Mouse (Mus musculus) stomach, embryonic 15.5 days (tissue): Measurements from ENCODE around the gene Atf4. TPM values are rescaled to one million over a fixed set of nuclear protein-coding genes. Genes with fewer than 3 reads are reported as not detected.

ENCODE experiments used
- ATAC-seq: fragments of 200-750 bp; cut with Nextera tagmentation; 2 replicates; pipeline ENCODE4 v1.8.0; 2017; ENCODE audit warnings: low read depth, moderate number of reproducible peaks, moderate TSS enrichment; ENCODE audit not compliant: insufficient read depth, low FRiP score
- H3K27ac ChIP-seq: fragments of 300-500 bp; sonication (generic); 2 replicates; pipeline ENCODE4 v1.5.1; 2015; ENCODE audit warnings: mild to moderate bottlenecking, inconsistent platforms
- H3K27me3 ChIP-seq: fragments of 300-500 bp; sonication (generic); replicated peaks from 2 replicates; pipeline ENCODE4 v1.6.1; 2015; ENCODE audit warnings: inconsistent platforms
- H3K36me3 ChIP-seq: fragments of 300-500 bp; sonication (generic); 2 replicates; pipeline ENCODE4 v1.6.1; 2015; ENCODE audit warnings: inconsistent platforms
- H3K4me1 ChIP-seq: fragments of 300-500 bp; sonication (generic); 2 replicates; pipeline ENCODE4 v1.6.1; 2015; ENCODE audit warnings: inconsistent platforms
- H3K4me2 ChIP-seq: fragments of 300-500 bp; sonication (generic); 2 replicates; pipeline ENCODE4 v1.6.1; 2015; ENCODE audit warnings: mild to moderate bottlenecking, inconsistent platforms
- H3K4me3 ChIP-seq: fragments of 300-500 bp; sonication (generic); replicated peaks from 2 replicates; pipeline ENCODE4 v1.5.1; 2015; ENCODE audit warnings: inconsistent platforms
- H3K9ac ChIP-seq: fragments of 300-500 bp; sonication (generic); 2 replicates; pipeline ENCODE4 v1.6.1; 2015; ENCODE audit warnings: inconsistent platforms
- H3K9me3 ChIP-seq: fragments of 300-500 bp; sonication (generic); 2 replicates; pipeline ENCODE4 v1.6.1; 2016; ENCODE audit warnings: inconsistent platforms
- WGBS: fragments of 180-500 bp; shearing (Covaris S2); methylation state at CpG from one replicate; pipeline ENCODE4 v1.1.7; 2015; 5-methylcytosine and 5-hydroxymethylcytosine counted together
- polyA plus RNA-seq: library from polyadenylated mRNA; unstranded; fragments of >200 nt; fragmentation: Nextera tagmentation; extraction: Ambion mirVana; gene quantifications from 2 replicates; pipeline ENCODE4 v1.2.1, GENCODE M21; 2015

Atf4 gene
- 132 and 133 TPM in 2 replicates for polyA plus RNA-seq

DNA sequence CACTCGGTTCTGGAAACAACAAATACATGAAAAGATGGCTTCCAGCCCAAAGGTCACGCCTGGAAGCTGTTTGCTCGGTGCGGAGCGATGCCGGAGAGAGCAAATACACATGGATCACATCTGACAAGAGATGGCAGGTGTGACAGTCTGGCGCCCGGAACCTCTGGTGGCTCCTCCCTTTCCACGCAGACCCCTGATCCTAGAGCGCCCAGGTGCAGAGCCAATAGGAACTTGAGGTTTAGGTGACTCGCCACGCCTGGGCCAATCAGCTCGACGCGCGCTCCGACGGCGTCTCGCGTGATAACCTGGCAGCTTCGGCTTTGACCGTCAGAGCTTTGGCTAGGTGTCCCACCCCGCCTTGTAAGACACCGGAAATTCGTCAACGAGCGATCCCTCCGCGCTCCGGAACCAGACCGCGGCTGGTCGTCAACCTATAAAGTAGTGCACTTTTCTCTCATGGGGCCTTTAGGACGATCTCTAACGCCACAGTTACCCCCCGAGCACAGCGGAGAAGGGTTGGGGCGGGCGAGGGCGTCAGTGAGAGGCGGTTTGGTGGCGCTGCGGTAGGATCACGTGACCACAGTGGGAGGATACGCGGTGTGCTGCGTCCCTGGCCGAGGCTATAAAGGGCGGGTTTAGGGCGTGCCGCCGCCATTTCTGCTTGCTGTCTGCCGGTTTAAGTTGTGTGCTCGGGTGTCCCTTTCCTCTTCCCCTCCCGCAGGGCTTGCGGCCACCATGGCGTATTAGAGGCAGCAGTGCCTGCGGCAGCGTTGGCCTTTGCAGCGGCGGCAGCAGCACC, at the start of gene Atf4:
TSS of gene Atf4 (plus strand) at position 338 of the 799 bp plus-strand sequence.
- no peaks in the 10 kb centered on the region for H3K27me3 ChIP-seq
- H3K4me2 ChIP-seq: peak within 1 kb of the TSS; percentile 84
- peak; percentile 94 for ATAC-seq
- under 1% methylated on average over 62 of the region's 62 CpGs for WGBS
- H3K9ac ChIP-seq: peak within 1 kb of the TSS; percentile 100
- peaks cover 31% of the 10 kb centered on the region for H3K4me1 ChIP-seq
- H3K9me3 ChIP-seq: no peaks in the 10 kb centered on the region
- H3K27ac ChIP-seq: peak within 1 kb of the TSS; percentile 97
- peak within 1 kb of the TSS; percentile 97 for H3K4me3 ChIP-seq
- peaks cover 26% of the 10 kb centered on the region for H3K36me3 ChIP-seq

- Histone ChIP-seq H3K4me2 (no peak overlapping the region), H3K9ac (no peak overlapping the region), H3K27ac (no peak overlapping the region), H3K27me3 (no peaks in the 10 kb centered on the region), H3K4me1 (0 out of 2 replicates have a peak, but pooled peaks cover 3% of the 10 kb centered on the region), H3K4me3 (no peak overlapping the region), H3K36me3 (peaks cover 2% of the 10 kb centered on the region; the same call in 1 of the 2 replicates), H3K9me3 (no peaks in the 10 kb centered on the region)
- WGBS: 88% methylated on average over 3 of the region's 3 CpGs
- ATAC-seq: no peak
Observed at GRCm38 (mm10) chr15:80206057-80206565, 48.9 kb upstream of the Atf4 start.

DNA sequence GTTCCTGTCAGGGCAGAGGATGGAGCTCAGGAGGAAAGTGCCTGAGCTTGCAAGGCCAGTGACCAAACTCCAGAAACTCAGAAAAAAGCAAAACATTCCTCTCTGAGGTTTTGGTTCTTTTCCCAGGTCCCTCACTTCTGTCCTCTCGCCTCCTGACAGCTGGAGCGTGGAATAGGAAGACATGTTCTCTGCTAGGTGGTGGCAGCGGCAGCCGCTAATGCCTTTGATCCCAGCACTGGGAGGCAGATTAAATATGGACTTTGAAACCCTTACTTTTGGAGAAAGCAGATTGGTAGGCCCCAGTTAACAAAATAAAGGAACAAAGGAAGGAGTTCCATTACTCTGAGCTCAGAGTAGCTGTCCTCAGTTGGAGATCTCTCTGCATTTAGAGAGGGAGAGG, 46.5 kb upstream of the Atf4 start:
- peaks cover 16% of the 10 kb centered on the region; the same call in 1 of the 2 replicates for H3K36me3 ChIP-seq
- H3K27me3 ChIP-seq: no peaks in the 10 kb centered on the region
- H3K4me3 ChIP-seq: no peak overlapping the region
- H3K9ac ChIP-seq: no peak overlapping the region
- no peaks in the 10 kb centered on the region for H3K9me3 ChIP-seq
- H3K4me1 ChIP-seq: 0 out of 2 replicates have a peak, but pooled peaks cover 3% of the 10 kb centered on the region
- no peak overlapping the region for H3K4me2 ChIP-seq
- 0 out of 2 replicates have a peak, but pooled peaks have one; percentile 22 for ATAC-seq
- WGBS: 29% methylated on average over 4 of the region's 4 CpGs
- H3K27ac ChIP-seq: 0 out of 2 replicates have a peak overlapping the region, but pooled peaks have one; percentile 42

DNA sequence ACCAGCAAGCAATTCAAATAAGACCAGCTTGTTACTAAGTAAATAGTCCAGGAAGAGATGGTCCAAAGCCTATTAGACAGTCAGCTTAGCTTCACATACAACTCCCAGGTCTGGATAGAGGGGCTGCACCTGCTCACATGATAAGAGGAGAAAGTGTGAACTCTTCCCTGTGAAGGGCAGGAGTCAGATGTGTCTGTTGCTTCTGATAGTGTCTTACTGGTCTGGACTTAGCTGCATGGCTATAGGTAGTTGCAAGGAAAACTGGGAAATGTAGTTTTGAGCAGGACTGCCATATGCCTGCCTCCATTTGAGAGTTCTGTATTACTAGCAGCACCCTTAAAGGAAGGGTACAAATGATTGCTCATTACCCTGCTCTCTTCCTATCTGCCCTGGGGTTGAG, 41.3 kb upstream of the Atf4 start:
- Histone ChIP-seq H3K4me3 (no peak overlapping the region), H3K9ac (no peak overlapping the region), H3K36me3 (peaks cover 20% of the 10 kb centered on the region; the same call in 1 of the 2 replicates), H3K9me3 (no peaks in the 10 kb centered on the region), H3K27ac (no peak overlapping the region), H3K4me2 (no peak overlapping the region), H3K4me1 (no peaks in the 10 kb centered on the region), H3K27me3 (no peaks in the 10 kb centered on the region)
- ATAC-seq: no peak

- H3K9me3 ChIP-seq: no peaks in the 10 kb centered on the region
- ATAC-seq: no peak
- H3K4me1 ChIP-seq: 0 out of 2 replicates have a peak, but pooled peaks cover 7% of the 10 kb centered on the region
- no peak overlapping the region for H3K4me3 ChIP-seq
- H3K27me3 ChIP-seq: no peaks in the 10 kb centered on the region
- no peak overlapping the region for H3K4me2 ChIP-seq
- H3K27ac ChIP-seq: no peak overlapping the region
- no peak overlapping the region for H3K9ac ChIP-seq
- H3K36me3 ChIP-seq: peaks cover 20% of the 10 kb centered on the region; the same call in 1 of the 2 replicates
- 10% methylated on average over 10 of the region's 10 CpGs for WGBS
Observed at GRCm38 (mm10) chr15:80215716-80216479, 39.1 kb upstream of the Atf4 start.

DNA sequence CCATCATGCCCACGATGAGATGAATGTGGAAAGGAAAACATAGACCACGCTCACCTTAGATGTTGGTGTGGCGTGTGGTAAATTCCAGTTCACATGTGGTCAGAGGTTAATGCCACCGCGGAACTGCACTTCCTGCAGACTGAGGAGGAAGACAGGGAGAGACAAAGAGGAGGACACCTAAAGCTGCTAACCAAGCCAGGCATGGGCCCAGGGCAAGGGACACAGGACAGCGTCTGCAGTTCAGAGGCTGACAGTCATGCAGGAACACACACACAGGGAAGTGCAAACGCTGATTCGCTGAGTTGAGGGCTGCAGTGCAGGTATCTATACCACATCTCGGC, 38.5 kb upstream of the Atf4 start:
- Histone ChIP-seq H3K4me1 (0 out of 2 replicates have a peak, but pooled peaks cover 7% of the 10 kb centered on the region), H3K27me3 (no peaks in the 10 kb centered on the region), H3K9ac (no peak overlapping the region), H3K27ac (no peak overlapping the region), H3K9me3 (no peaks in the 10 kb centered on the region), H3K4me3 (no peak overlapping the region), H3K36me3 (peaks cover 18% of the 10 kb centered on the region; the same call in 1 of the 2 replicates), H3K4me2 (no peak overlapping the region)
- WGBS: 53% methylated on average over 9 of the region's 9 CpGs
- no peak for ATAC-seq

- Histone ChIP-seq H3K9ac (no peak overlapping the region), H3K9me3 (no peaks in the 10 kb centered on the region), H3K36me3 (0 out of 2 replicates have a peak, but pooled peaks cover 7% of the 10 kb centered on the region), H3K27ac (no peak overlapping the region), H3K4me1 (0 out of 2 replicates have a peak, but pooled peaks cover 7% of the 10 kb centered on the region), H3K4me3 (no peak overlapping the region), H3K4me2 (no peak overlapping the region), H3K27me3 (no peaks in the 10 kb centered on the region)
- no peak for ATAC-seq
- WGBS: 80% methylated on average over 10 of the region's 10 CpGs
Observed at GRCm38 (mm10) chr15:80217476-80217875, 37.5 kb upstream of the Atf4 start.

- Histone ChIP-seq H3K9me3 (no peaks in the 10 kb centered on the region), H3K4me1 (0 out of 2 replicates have a peak, but pooled peaks cover 7% of the 10 kb centered on the region), H3K4me3 (no peak overlapping the region), H3K4me2 (peak overlapping the region; percentile 34), H3K9ac (no peak overlapping the region), H3K27ac (no peak overlapping the region), H3K27me3 (no peaks in the 10 kb centered on the region), H3K36me3 (no peaks in the 10 kb centered on the region)
- WGBS: 20% methylated on average over 14 of the region's 14 CpGs
- no peak for ATAC-seq
Observed at GRCm38 (mm10) chr15:80219211-80219610, 35.8 kb upstream of the Atf4 start.

DNA sequence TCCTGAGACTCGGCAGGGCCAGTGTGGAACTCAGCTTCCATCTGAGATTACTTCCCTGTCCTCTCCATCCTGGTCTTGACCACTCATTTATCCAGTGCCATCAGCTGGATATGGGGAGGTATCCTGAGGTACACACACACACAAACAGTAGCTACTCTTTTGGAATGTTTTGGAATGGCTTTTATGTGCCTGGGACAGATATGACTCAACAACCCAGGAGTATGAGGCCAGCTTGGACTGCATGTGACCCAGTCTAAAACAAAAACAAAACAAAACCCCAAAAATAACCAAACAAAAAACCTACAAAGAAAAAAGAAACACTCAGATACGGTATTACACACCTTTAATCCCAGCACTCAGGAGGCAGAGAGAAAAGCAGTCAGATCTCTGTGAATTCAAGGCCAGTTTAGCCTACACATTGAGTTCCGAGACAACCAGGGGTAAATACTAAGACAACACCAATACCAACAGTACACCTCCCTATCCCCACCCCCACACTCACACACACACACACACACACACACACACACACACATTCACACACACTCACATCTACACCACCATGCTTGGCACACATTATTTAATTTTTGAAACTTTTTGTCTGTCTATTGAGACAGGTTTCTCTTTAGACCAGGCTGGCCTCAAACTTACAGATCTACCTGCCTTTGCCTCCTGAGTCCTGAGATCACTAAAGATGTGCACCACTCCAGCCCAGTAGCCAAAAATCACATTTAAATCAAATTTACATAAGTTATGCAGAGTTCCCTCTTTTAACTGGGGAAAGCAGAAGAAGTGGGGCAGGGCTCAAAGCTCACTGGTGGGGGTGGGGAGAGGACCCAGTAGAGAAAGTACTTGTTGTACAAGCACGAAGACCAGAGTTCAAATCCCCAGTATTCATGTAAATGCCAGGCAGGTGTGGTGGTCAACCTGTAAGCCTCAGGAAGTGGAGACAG, 35.0 kb upstream of the Atf4 start:
- ATAC-seq: no peak
- no peaks in the 10 kb centered on the region for H3K9me3 ChIP-seq
- no peak overlapping the region for H3K27ac ChIP-seq
- no peaks in the 10 kb centered on the region for H3K36me3 ChIP-seq
- no peak overlapping the region for H3K4me2 ChIP-seq
- H3K4me1 ChIP-seq: 0 out of 2 replicates have a peak, but pooled peaks cover 7% of the 10 kb centered on the region
- no peak overlapping the region for H3K4me3 ChIP-seq
- H3K9ac ChIP-seq: no peak overlapping the region
- no peaks in the 10 kb centered on the region for H3K27me3 ChIP-seq
- 60% methylated on average over 4 of the region's 4 CpGs for WGBS

DNA sequence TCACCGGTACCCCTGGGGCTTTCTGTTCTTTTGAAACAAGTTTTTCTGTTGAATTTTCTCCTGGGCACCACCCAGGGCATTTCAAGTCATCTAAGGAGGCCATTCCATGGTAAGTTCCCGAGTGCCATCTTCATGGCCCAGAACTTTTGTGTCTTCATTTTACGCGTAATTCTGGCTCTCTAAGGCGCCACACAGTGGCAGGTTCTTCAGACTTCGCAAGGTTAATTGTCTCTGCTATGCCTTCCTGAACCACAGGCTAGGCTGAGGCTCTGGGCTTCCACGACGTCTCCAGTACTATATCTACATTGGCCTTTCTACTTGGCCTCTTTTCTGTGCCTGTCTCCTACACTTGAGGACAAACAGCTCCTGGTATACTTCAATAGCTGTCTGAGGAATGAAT, 34.0 kb upstream of the Atf4 start:
- Histone ChIP-seq H3K4me3 (no peak overlapping the region), H3K9me3 (no peaks in the 10 kb centered on the region), H3K27ac (no peak overlapping the region), H3K27me3 (no peaks in the 10 kb centered on the region), H3K4me2 (no peak overlapping the region), H3K4me1 (0 out of 2 replicates have a peak, but pooled peaks cover 7% of the 10 kb centered on the region), H3K36me3 (no peaks in the 10 kb centered on the region), H3K9ac (no peak overlapping the region)
- no peak for ATAC-seq
- 68% methylated on average over 8 of the region's 8 CpGs for WGBS

DNA sequence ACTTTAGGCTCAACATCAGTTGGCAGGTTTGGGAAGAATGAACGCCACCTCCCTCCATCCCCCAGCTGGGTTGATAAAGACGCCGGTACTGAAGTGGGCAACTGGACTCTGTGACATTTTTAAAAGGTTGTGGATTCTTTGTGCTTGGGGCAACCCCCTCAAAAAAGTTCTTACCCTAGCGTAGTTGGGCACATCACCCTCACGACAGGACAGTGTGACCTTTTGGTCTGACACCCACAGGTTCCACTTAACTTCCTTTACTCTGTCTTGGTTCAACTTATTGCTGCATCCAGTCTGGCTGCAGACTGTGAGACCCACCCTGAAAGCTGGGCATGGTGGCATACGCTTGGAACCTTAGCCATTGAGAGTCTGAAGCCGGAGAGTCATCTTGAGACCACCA, 31.2 kb upstream of the Atf4 start:
- no peak for ATAC-seq
- no peak overlapping the region for H3K4me2 ChIP-seq
- H3K4me1 ChIP-seq: 0 out of 2 replicates have a peak, but pooled peaks cover 7% of the 10 kb centered on the region
- H3K4me3 ChIP-seq: no peak overlapping the region
- no peaks in the 10 kb centered on the region for H3K9me3 ChIP-seq
- 90% methylated on average over 7 of the region's 7 CpGs for WGBS
- H3K27me3 ChIP-seq: no peaks in the 10 kb centered on the region
- H3K36me3 ChIP-seq: no peaks in the 10 kb centered on the region
- H3K9ac ChIP-seq: no peak overlapping the region
- no peak overlapping the region for H3K27ac ChIP-seq
